Mouse (Mus musculus): ENCODE measurements around the gene Gm9903.

Gm9903 gene

GRCm38 (mm10) chr5:33629301-33629987 is at the start of gene Gm9903, which contains the start of gene Fam53a:
TSS of gene Gm9903 (plus strand) at chr5:33629925.
TSS of gene Fam53a (minus strand) at chr5:33629635.
- peak; percentile 100 for DNase-seq (ENCODE audit: low read depth in 2 of 2, low spot score in 2 of 2)

- DNase-seq (ENCODE audit: low read depth in 2 of 2, low spot score in 2 of 2): no peak
These were observed 49.4 kb upstream of the Gm9903 start for GRCm38 (mm10) chr5:33580336-33580735.

GRCm38 (mm10) chr5:33587498-33588058 is 42.1 kb upstream of the Gm9903 start:
- DNase-seq (ENCODE audit: low read depth in 2 of 2, low spot score in 2 of 2): no peak

GRCm38 (mm10) chr5:33588066-33588465 is 41.7 kb upstream of the Gm9903 start:
- no peak for DNase-seq (ENCODE audit: low read depth in 2 of 2, low spot score in 2 of 2)

- peak; percentile 55 to 71 for DNase-seq (ENCODE audit: low read depth in 2 of 2, low spot score in 2 of 2)
These were observed 40.4 kb upstream of the Gm9903 start for GRCm38 (mm10) chr5:33589221-33589888.

- no peak for DNase-seq (ENCODE audit: low read depth in 2 of 2, low spot score in 2 of 2)
These were observed 36.1 kb upstream of the Gm9903 start for GRCm38 (mm10) chr5:33593620-33594019.

GRCm38 (mm10) chr5:33605314-33605713 is 24.4 kb upstream of the Gm9903 start:
- DNase-seq (ENCODE audit: low read depth in 2 of 2, low spot score in 2 of 2): no peak

- no peak for DNase-seq (ENCODE audit: low read depth in 2 of 2, low spot score in 2 of 2)
These were observed 23.1 kb upstream of the Gm9903 start for GRCm38 (mm10) chr5:33606631-33607030.

- DNase-seq (ENCODE audit: low read depth in 2 of 2, low spot score in 2 of 2): no peak
These were observed 22.3 kb upstream of the Gm9903 start for GRCm38 (mm10) chr5:33607434-33607833.

- DNase-seq (ENCODE audit: low read depth in 2 of 2, low spot score in 2 of 2): no peak
These were observed 20.5 kb upstream of the Gm9903 start for GRCm38 (mm10) chr5:33609226-33609625.

GRCm38 (mm10) chr5:33611795-33612194 is 17.9 kb upstream of the Gm9903 start:
- DNase-seq (ENCODE audit: low read depth in 2 of 2, low spot score in 2 of 2): no peak

- no peak for DNase-seq (ENCODE audit: low read depth in 2 of 2, low spot score in 2 of 2)
These were observed 15.3 kb upstream of the Gm9903 start for GRCm38 (mm10) chr5:33614391-33614790.

- no peak for DNase-seq (ENCODE audit: low read depth in 2 of 2, low spot score in 2 of 2)
These were observed 7.1 kb upstream of the Gm9903 start for GRCm38 (mm10) chr5:33622671-33623070.

GRCm38 (mm10) chr5:33623766-33624165 is 6.0 kb upstream of the Gm9903 start:
- DNase-seq (ENCODE audit: low read depth in 2 of 2, low spot score in 2 of 2): no peak

GRCm38 (mm10) chr5:33627968-33628367 is 1.8 kb upstream of the Gm9903 start:
- no peak for DNase-seq (ENCODE audit: low read depth in 2 of 2, low spot score in 2 of 2)

GRCm38 (mm10) chr5:33628820-33629300 is 865 bp upstream of the Gm9903 start:
- DNase-seq (ENCODE audit: low read depth in 2 of 2, low spot score in 2 of 2): peak; percentile 60 to 73

GRCm38 (mm10) chr5:33630061-33630460 is 336 bp downstream of the Gm9903 start:
- no peak for DNase-seq (ENCODE audit: low read depth in 2 of 2, low spot score in 2 of 2)

GRCm38 (mm10) chr5:33630615-33631014 is 890 bp downstream of the Gm9903 start:
- no peak for DNase-seq (ENCODE audit: low read depth in 2 of 2, low spot score in 2 of 2)

GRCm38 (mm10) chr5:33632526-33632925 is 2.8 kb downstream of the Gm9903 start:
- DNase-seq (ENCODE audit: low read depth in 2 of 2, low spot score in 2 of 2): no peak

- DNase-seq (ENCODE audit: low read depth in 2 of 2, low spot score in 2 of 2): no peak
These were observed 5.6 kb downstream of the Gm9903 start for GRCm38 (mm10) chr5:33635361-33635760.

GRCm38 (mm10) chr5:33637606-33638350 is 8.1 kb downstream of the Gm9903 start:
- DNase-seq (ENCODE audit: low read depth in 2 of 2, low spot score in 2 of 2): no peak
